Mouse (Mus musculus) skeletal muscle tissue, adult 2 months (tissue): Measurements from ENCODE around the gene Hpn.

ENCODE experiments used
- DNase-seq: peaks from one replicate; pipeline ENCODE4 v3.0.0-alpha.2; 2012; ENCODE audit warnings: low read depth, low spot score

The Hpn gene

GRCm38 (mm10) chr7:31110861-31111385, 4.2 kb downstream of the Hpn start:
- no peak for DNase-seq

GRCm38 (mm10) chr7:31109796-31110195, 5.3 kb downstream of the Hpn start:
- no peak for DNase-seq

GRCm38 (mm10) chr7:31109091-31109490, 6.0 kb downstream of the Hpn start:
- DNase-seq = peak; percentile 64

GRCm38 (mm10) chr7:31107781-31108180, 7.3 kb downstream of the Hpn start:
- DNase-seq = no peak

GRCm38 (mm10) chr7:31106166-31106565, 8.9 kb downstream of the Hpn start:
- no peak for DNase-seq

- no peak for DNase-seq
These were observed 9.9 kb downstream of the Hpn start for GRCm38 (mm10) chr7:31105061-31105768.

- DNase-seq = no peak
These were observed 14.3 kb downstream of the Hpn start for GRCm38 (mm10) chr7:31100786-31101185.

- DNase-seq = no peak
These were observed 15.5 kb downstream of the Hpn start for GRCm38 (mm10) chr7:31099612-31099982.

- no peak for DNase-seq
These were observed 16.1 kb downstream of the Hpn start for GRCm38 (mm10) chr7:31098697-31099611.

- DNase-seq = peak; percentile 91
These were observed 17.4 kb downstream of the Hpn start for GRCm38 (mm10) chr7:31097583-31098248.

- DNase-seq = no peak
These were observed 18.1 kb downstream of the Hpn start for GRCm38 (mm10) chr7:31096892-31097564.

- peak; percentile 60 for DNase-seq
These were observed 20.2 kb downstream of the Hpn start for GRCm38 (mm10) chr7:31094774-31095501.

GRCm38 (mm10) chr7:31089721-31090120, 25.4 kb downstream of the Hpn start:
- DNase-seq = no peak

GRCm38 (mm10) chr7:31088206-31088605, 26.9 kb downstream of the Hpn start:
- DNase-seq = no peak

- DNase-seq = no peak
These were observed 27.8 kb downstream of the Hpn start for GRCm38 (mm10) chr7:31087262-31087661.

- DNase-seq = no peak
These were observed 28.8 kb downstream of the Hpn start for GRCm38 (mm10) chr7:31086175-31086755.

GRCm38 (mm10) chr7:31085171-31085570, 29.9 kb downstream of the Hpn start:
- peak; percentile 65 for DNase-seq

GRCm38 (mm10) chr7:31084140-31084539, 30.9 kb downstream of the Hpn start:
- DNase-seq = no peak

- DNase-seq = peak; percentile 97
These were observed 32.1 kb downstream of the Hpn start for GRCm38 (mm10) chr7:31082831-31083588.

GRCm38 (mm10) chr7:31082106-31082505, 33.0 kb downstream of the Hpn start:
- DNase-seq = no peak
